Mouse (Mus musculus): ENCODE results near the gene Triobp. TPM values are rescaled to one million over a fixed set of nuclear protein-coding genes. Genes with fewer than 3 reads are reported as not detected.
"Not testable (repeated sequence)": the region's sequence is repeated elsewhere in the genome, so short reads cannot be mapped to it uniquely, and the experiment has no call there.

Gene Triobp
- polyA plus RNA-seq, 1 experiment from 2014 or later, result 22.4 TPM

- ATAC-seq (ENCODE audit: low FRiP score, low TSS enrichment), result peak; percentile 73
- Histone ChIP-seq H3K9me3 (ENCODE audit: control insufficient read depth, low read length) (no peaks in the 10 kb centered on the region), H3K36me3 (ENCODE audit: control insufficient read depth, insufficient read depth, low read length) (no peaks in the 10 kb centered on the region), H3K4me2 (replicated peaks; ENCODE audit: low read depth) (peak overlapping the region; percentile 96), H3K4me3 (ENCODE audit: low read depth, low read length) (peak overlapping the region; percentile 84), H3K27ac (replicated peaks) (peak overlapping the region; percentile 99), H3K9ac (ENCODE audit: low read length) (peak overlapping the region; percentile 100), H3K4me1 (replicated peaks; ENCODE audit: control insufficient read depth, insufficient read depth) (peaks cover 6% of the 10 kb centered on the region; the same call in 1 of the 2 replicates), H3K27me3 (ENCODE audit: control insufficient read depth, insufficient read depth, low read length) (no peaks in the 10 kb centered on the region)
- TF ChIP-seq CTCF (IDR thresholded peaks at IDR 0.05; ENCODE audit: low read depth) (no peak), EP300 (optimal IDR thresholded peaks at IDR 0.05) (no peak)
- WGBS, result 1% methylated on average over 52 of the region's 52 CpGs
- DNase-seq (ENCODE audit: low spot score), result peak; percentile 95
Measured at GRCm38 (mm10) chr15:79030551-79031435, 83.3 kb downstream of the Triobp start.

GRCm38 (mm10) chr15:79031908-79032307 is 84.4 kb downstream of the Triobp start:
- not testable (repeated sequence) for H3K9me3 ChIP-seq (ENCODE audit: control insufficient read depth, low read length); H3K27ac ChIP-seq (replicated peaks); H3K4me1 ChIP-seq (replicated peaks; ENCODE audit: control insufficient read depth, insufficient read depth); H3K9ac ChIP-seq (ENCODE audit: low read length); H3K4me3 ChIP-seq (ENCODE audit: low read depth, low read length); DNase-seq (ENCODE audit: low spot score); H3K36me3 ChIP-seq (ENCODE audit: control insufficient read depth, insufficient read depth, low read length); H3K4me2 ChIP-seq (replicated peaks; ENCODE audit: low read depth); H3K27me3 ChIP-seq (ENCODE audit: control insufficient read depth, insufficient read depth, low read length); ATAC-seq (ENCODE audit: low FRiP score, low TSS enrichment)
- WGBS, result 80% methylated on average over 5 of the region's 5 CpGs

GRCm38 (mm10) chr15:79037913-79038328 is 90.4 kb downstream of the Triobp start:
- Histone ChIP-seq H3K36me3 (ENCODE audit: control insufficient read depth, insufficient read depth, low read length) (peaks cover 6% of the 10 kb centered on the region; the same call in 1 of the 2 replicates), H3K4me3 (ENCODE audit: low read depth, low read length) (no peak overlapping the region), H3K9me3 (ENCODE audit: control insufficient read depth, low read length) (no peaks in the 10 kb centered on the region), H3K9ac (ENCODE audit: low read length) (no peak overlapping the region), H3K4me1 (replicated peaks; ENCODE audit: control insufficient read depth, insufficient read depth) (peaks cover 5% of the 10 kb centered on the region), H3K27ac (replicated peaks) (no peak overlapping the region), H3K4me2 (replicated peaks; ENCODE audit: low read depth) (peak overlapping the region; percentile 25), H3K27me3 (ENCODE audit: control insufficient read depth, insufficient read depth, low read length) (no peaks in the 10 kb centered on the region)
- 6% methylated on average over 14 of the region's 14 CpGs for WGBS
- peak; percentile 81 for DNase-seq (ENCODE audit: low spot score)
- TF ChIP-seq EP300 (optimal IDR thresholded peaks at IDR 0.05) (no peak), CTCF (IDR thresholded peaks at IDR 0.05; ENCODE audit: low read depth) (peak; percentile 91)
- ATAC-seq (ENCODE audit: low FRiP score, low TSS enrichment), result peak; percentile 41

- no peaks in the 10 kb centered on the region for H3K27me3 ChIP-seq (ENCODE audit: control insufficient read depth, insufficient read depth, low read length)
- ATAC-seq (ENCODE audit: low FRiP score, low TSS enrichment) (no peak), DNase-seq (ENCODE audit: low spot score) (no peak)
- no peaks in the 10 kb centered on the region for H3K9me3 ChIP-seq (ENCODE audit: control insufficient read depth, low read length)
- H3K9ac ChIP-seq (ENCODE audit: low read length), result no peak overlapping the region
- no peak overlapping the region for H3K4me3 ChIP-seq (ENCODE audit: low read depth, low read length)
- H3K4me2 ChIP-seq (replicated peaks; ENCODE audit: low read depth), result no peak overlapping the region
- H3K36me3 ChIP-seq (ENCODE audit: control insufficient read depth, insufficient read depth, low read length), result peaks cover 6% of the 10 kb centered on the region; the same call in 1 of the 2 replicates
- WGBS, result 75% methylated on average over 10 of the region's 10 CpGs
- H3K4me1 ChIP-seq (replicated peaks; ENCODE audit: control insufficient read depth, insufficient read depth), result peaks cover 5% of the 10 kb centered on the region
- TF ChIP-seq EP300 (optimal IDR thresholded peaks at IDR 0.05), result no peak
- TF ChIP-seq CTCF (IDR thresholded peaks at IDR 0.05; ENCODE audit: low read depth), result no peak
- H3K27ac ChIP-seq (replicated peaks), result no peak overlapping the region
Measured at GRCm38 (mm10) chr15:79038331-79038730, 90.8 kb downstream of the Triobp start.

GRCm38 (mm10) chr15:79038853-79039252 is 91.3 kb downstream of the Triobp start:
- H3K9me3 ChIP-seq (ENCODE audit: control insufficient read depth, low read length), result no peaks in the 10 kb centered on the region
- no peaks in the 10 kb centered on the region for H3K27me3 ChIP-seq (ENCODE audit: control insufficient read depth, insufficient read depth, low read length)
- WGBS, result 17% methylated on average over 7 of the region's 7 CpGs
- no peak overlapping the region for H3K9ac ChIP-seq (ENCODE audit: low read length)
- DNase-seq (ENCODE audit: low spot score), result peak; percentile 97
- TF ChIP-seq CTCF (IDR thresholded peaks at IDR 0.05; ENCODE audit: low read depth) (peak; percentile 97), EP300 (optimal IDR thresholded peaks at IDR 0.05) (no peak)
- H3K36me3 ChIP-seq (ENCODE audit: control insufficient read depth, insufficient read depth, low read length), result peaks cover 6% of the 10 kb centered on the region; the same call in 1 of the 2 replicates
- H3K4me1 ChIP-seq (replicated peaks; ENCODE audit: control insufficient read depth, insufficient read depth), result peaks cover 5% of the 10 kb centered on the region
- ATAC-seq (ENCODE audit: low FRiP score, low TSS enrichment), result peak; percentile 82
- no peak overlapping the region for H3K4me3 ChIP-seq (ENCODE audit: low read depth, low read length)
- H3K27ac ChIP-seq (replicated peaks), result no peak overlapping the region
- no peak overlapping the region for H3K4me2 ChIP-seq (replicated peaks; ENCODE audit: low read depth)
